Mouse (Mus musculus) liver, postnatal 0 days (tissue): ENCODE results near the gene 1700023F06Rik.

Experiments used
- CTCF ChIP-seq: sonication (generic); IDR thresholded peaks from 2 replicates; pipeline ENCODE4 v1.5.1; 2016; ENCODE audit warnings: antibody characterized with exemption, low read depth
- EP300 ChIP-seq: IDR thresholded peaks from 2 replicates; pipeline ENCODE4 v1.6.1; 2016; ENCODE audit warnings: antibody characterized with exemption, low read depth, mild to moderate bottlenecking

- TF ChIP-seq CTCF: no peak
- no peak for TF ChIP-seq EP300
These were observed 15.6 kb upstream of the 1700023F06Rik start for GRCm38 (mm10) chr11:103223951-103224456.
